Mouse (Mus musculus) common myeloid progenitor, adult 5-6 weeks (primary cell): Measurements from ENCODE around the gene Gdf11. TPM values are rescaled to one million over a fixed set of nuclear protein-coding genes. Genes with fewer than 3 reads are reported as not detected.

Experiments used
- ATAC-seq: replicated peaks from 2 replicates; pipeline ENCODE4 v1.8.0; 2016; ENCODE audit warnings: low read depth, mild to moderate bottlenecking, moderate TSS enrichment, inconsistent platforms; ENCODE audit not compliant: poor library complexity, severe bottlenecking
- total RNA-seq: library from RNA; stranded (forward); fragments of 200-1000, 187-1606 nt; gene quantifications from 2 replicates; pipeline ENCODE4 v1.2.3, GENCODE M21; 2017

Gene Gdf11
- total RNA-seq, 1 experiment from 2014 or later = not detected

DNA sequence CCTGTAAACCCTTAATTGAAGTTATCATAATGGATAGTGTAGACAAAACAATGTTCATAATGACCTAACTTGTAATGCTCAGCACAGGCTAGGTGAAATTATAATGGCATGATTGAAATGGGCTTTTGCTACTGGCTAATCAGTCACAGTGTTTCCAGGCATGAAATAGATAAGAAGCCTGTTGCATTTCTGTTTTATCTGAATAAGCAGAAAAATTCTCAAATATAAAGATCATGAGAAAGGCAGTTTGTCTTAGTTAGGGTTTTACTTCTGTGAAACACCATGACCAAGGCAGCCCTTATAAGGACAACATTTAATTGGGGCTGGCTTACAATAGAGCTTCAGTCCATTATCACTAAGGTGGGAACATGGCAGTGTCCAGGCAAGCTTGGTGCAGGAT lies 50.9 kb downstream of the Gdf11 start:
- no peak for ATAC-seq

DNA sequence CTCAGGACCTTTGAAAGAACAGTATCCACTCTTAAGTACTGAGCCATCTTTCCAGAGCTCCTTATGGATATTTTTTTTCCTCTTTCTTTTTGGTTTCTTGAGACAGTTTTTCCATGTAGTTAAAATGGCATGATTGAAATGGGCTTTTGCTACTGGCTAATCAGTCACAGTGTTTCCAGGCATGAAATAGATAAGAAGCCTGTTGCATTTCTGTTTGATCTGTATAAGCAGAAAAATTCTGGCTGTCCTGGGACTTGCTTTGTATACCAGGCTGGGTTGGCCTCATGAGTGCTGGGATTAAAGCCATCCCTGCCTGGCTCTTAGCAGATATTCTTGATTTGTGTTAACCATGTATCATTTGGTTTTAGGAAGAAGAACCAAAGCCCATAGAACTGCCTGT lies 52.1 kb downstream of the Gdf11 start:
- no peak for ATAC-seq

DNA sequence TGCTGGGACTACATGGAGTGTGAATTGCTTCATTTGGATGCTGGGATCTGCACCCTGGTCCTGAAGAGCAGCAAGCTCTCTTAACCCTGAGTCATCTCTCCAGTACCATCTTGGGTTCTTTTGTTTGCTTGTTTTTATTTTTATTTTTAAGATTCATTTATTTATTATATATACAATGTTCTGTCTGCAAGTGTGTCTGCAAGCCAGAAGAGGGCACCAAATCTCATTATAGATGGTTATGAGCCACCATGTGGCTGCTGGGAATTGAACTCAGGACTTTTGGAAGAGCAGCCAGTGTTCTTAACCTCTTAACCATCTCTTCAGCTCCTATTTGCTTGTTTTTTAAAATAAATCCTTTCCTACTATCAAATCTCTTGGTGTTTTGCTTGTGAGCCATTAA lies 54.1 kb downstream of the Gdf11 start:
- no peak for ATAC-seq

Other genes starting within 250 kb of the Gdf11 start
- gene Ikzf4, start 245.7 kb downstream of the Gdf11 start, total RNA-seq = not detected in 2 replicates
- gene Suox, start 217.6 kb downstream of the Gdf11 start, total RNA-seq = 4.6 and 5.2 TPM in 2 replicates
- 24.5 and 29.0 TPM in 2 replicates for gene Rab5b, start 195.5 kb downstream of the Gdf11 start, total RNA-seq
- gene Pmel, start 187.5 kb downstream of the Gdf11 start, total RNA-seq = not detected in 2 replicates
- gene Cdk2, start 186.7 kb downstream of the Gdf11 start, total RNA-seq = 50.2 and 69.2 TPM in 2 replicates
- gene Dgka, start 146.9 kb downstream of the Gdf11 start, total RNA-seq = 5.3 and 8.4 TPM in 2 replicates
- gene Pym1, start 143.8 kb downstream of the Gdf11 start, total RNA-seq = 37.9 and 50.1 TPM in 2 replicates
- gene Mmp19, start 100.8 kb downstream of the Gdf11 start, total RNA-seq = 1.9 and 3.0 TPM in 2 replicates
- 29.7 and 34.6 TPM in 2 replicates for gene Dnajc14, start 87.7 kb downstream of the Gdf11 start, total RNA-seq
- 3.2 and 3.7 TPM in 2 replicates for gene Tmem198b, start 87.3 kb downstream of the Gdf11 start, total RNA-seq
- 212 and 320 TPM in 2 replicates for gene Sarnp, start 74.4 kb downstream of the Gdf11 start, total RNA-seq
- gene Ormdl2, start 70.1 kb downstream of the Gdf11 start, total RNA-seq = 86.6 and 90.4 TPM in 2 replicates
- gene Cd63, start 9.3 kb upstream of the Gdf11 start, total RNA-seq = 38.5 and 39.6 TPM in 2 replicates
- 2.7 and 7.7 TPM in 2 replicates for gene Rdh5, start 31.2 kb upstream of the Gdf11 start, total RNA-seq
- 95.3 and 109 TPM in 2 replicates for gene Bloc1s1, start 32.3 kb upstream of the Gdf11 start, total RNA-seq
- not detected in 2 replicates for gene Itga7, start 42.1 kb upstream of the Gdf11 start, total RNA-seq
- gene Mettl7b, start 69.3 kb upstream of the Gdf11 start, total RNA-seq = not detected in 2 replicates
- not detected in 2 replicates for gene Olfr9, start 97.7 kb upstream of the Gdf11 start, total RNA-seq
- gene Olfr763, start 119.1 kb upstream of the Gdf11 start, total RNA-seq = not detected in 2 replicates
- not detected in 2 replicates for gene Olfr764-ps1, start 148.2 kb upstream of the Gdf11 start, total RNA-seq
- not detected in 2 replicates for gene Olfr765, start 158.3 kb upstream of the Gdf11 start, total RNA-seq
- gene Olfr766-ps1, start 177.3 kb upstream of the Gdf11 start, total RNA-seq = not detected in 2 replicates
- not detected in 2 replicates for gene Olfr767, start 191.2 kb upstream of the Gdf11 start, total RNA-seq
- not detected in 2 replicates for gene Olfr768, start 207.7 kb upstream of the Gdf11 start, total RNA-seq
- not detected in 2 replicates for gene Olfr769, start 226.1 kb upstream of the Gdf11 start, total RNA-seq
- not detected in 2 replicates for gene Olfr770, start 247.3 kb upstream of the Gdf11 start, total RNA-seq